Mouse (Mus musculus): Measurements from ENCODE around the gene Slc35c1.

DNA sequence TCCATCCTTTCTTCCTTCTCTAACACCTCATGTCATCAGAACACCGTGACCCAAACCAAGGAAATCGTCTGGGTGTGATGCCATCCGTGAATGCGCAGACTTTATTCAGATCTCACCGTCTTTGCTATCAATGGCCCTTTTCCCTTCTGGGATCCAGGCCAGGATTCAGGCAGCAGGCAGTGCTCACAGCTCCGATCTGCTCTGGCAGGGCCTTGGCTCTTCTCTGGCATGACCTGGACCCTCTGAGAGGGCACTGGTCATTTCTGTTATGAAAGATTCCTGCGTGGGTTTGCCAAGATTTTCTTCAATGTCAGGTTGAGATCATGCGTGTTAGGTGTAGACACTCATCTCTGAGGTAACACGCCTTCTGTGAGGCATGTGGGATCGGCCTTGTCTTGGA lies 30.2 kb upstream of the Slc35c1 start:
- TF ChIP-seq CTCF (conservative IDR thresholded peaks at IDR 0.05; ENCODE audit: insufficient read depth, insufficient read length, low read depth, low read length) (no peak), POLR2A (IDR thresholded peaks at IDR 0.05; ENCODE audit: low read depth, low read length) (no peak)

Data from kidney, adult 2 months (tissue).